Mouse (Mus musculus) neural tube, embryonic 14.5 days (tissue): ENCODE data around the gene Fbxl2. TPM values are rescaled to one million over a fixed set of nuclear protein-coding genes. Genes with fewer than 3 reads are reported as not detected.

Experiments
- ATAC-seq: fragments of 200-750 bp; cut with Nextera tagmentation; 2 replicates; pipeline ENCODE4 v1.8.0; 2017; ENCODE audit warnings: low read depth, mild to moderate bottlenecking, moderate TSS enrichment, moderate library complexity
- H3K27ac ChIP-seq: fragments of 300-500 bp; sonication (generic); 2 replicates; pipeline ENCODE4 v1.5.1; 2014; ENCODE audit warnings: low read depth, mild to moderate bottlenecking, control low read depth, low read length, moderate library complexity, mixed read lengths
- H3K27me3 ChIP-seq: fragments of 300-500 bp; sonication (generic); 2 replicates; pipeline ENCODE4 v1.6.1; 2014; ENCODE audit warnings: low read length; ENCODE audit not compliant: control insufficient read depth, insufficient read depth
- H3K36me3 ChIP-seq: fragments of 300-500 bp; sonication (generic); 2 replicates; pipeline ENCODE4 v1.6.1; 2014; ENCODE audit warnings: low read length, mixed read lengths; ENCODE audit not compliant: control insufficient read depth, insufficient read depth
- H3K4me1 ChIP-seq: fragments of 300-500 bp; sonication (generic); 2 replicates; pipeline ENCODE4 v1.6.1; 2014; ENCODE audit warnings: low read length; ENCODE audit not compliant: control insufficient read depth, insufficient read depth
- H3K4me2 ChIP-seq: fragments of 300-500 bp; sonication (generic); 2 replicates; pipeline ENCODE4 v1.6.1; 2014; ENCODE audit warnings: mild to moderate bottlenecking, low read depth, low read length, control low read depth
- H3K4me3 ChIP-seq: fragments of 300-500 bp; sonication (generic); 2 replicates; pipeline ENCODE4 v1.5.1; 2014; ENCODE audit warnings: low read depth, low read length, control low read depth, mixed read lengths
- H3K9ac ChIP-seq: fragments of 300-500 bp; sonication (generic); replicated peaks from 2 replicates; pipeline ENCODE4 v1.6.1; 2014; ENCODE audit warnings: low read depth, mild to moderate bottlenecking, control low read depth, low read length, mixed read lengths
- H3K9me3 ChIP-seq: fragments of 300-500 bp; sonication (generic); 2 replicates; pipeline ENCODE4 v1.6.1; 2016; ENCODE audit warnings: low read length; ENCODE audit not compliant: control insufficient read depth
- WGBS: fragments of 180-500 bp; shearing (Covaris S2); extraction: QIAGEN DNeasy Blood & Tissue Kit; methylation state at CpG from one replicate; pipeline ENCODE4 v1.1.7; 2014; 5-methylcytosine and 5-hydroxymethylcytosine counted together
- polyA plus RNA-seq: library from polyadenylated mRNA; unstranded; fragments of >200 nt; fragmentation: Nextera tagmentation; extraction: Ambion mirVana; gene quantifications from 2 replicates; pipeline ENCODE4 v1.2.1, GENCODE M21; 2014

The Fbxl2 gene
- polyA plus RNA-seq, 1 experiment from 2014 or later, result 26.2 TPM

DNA sequence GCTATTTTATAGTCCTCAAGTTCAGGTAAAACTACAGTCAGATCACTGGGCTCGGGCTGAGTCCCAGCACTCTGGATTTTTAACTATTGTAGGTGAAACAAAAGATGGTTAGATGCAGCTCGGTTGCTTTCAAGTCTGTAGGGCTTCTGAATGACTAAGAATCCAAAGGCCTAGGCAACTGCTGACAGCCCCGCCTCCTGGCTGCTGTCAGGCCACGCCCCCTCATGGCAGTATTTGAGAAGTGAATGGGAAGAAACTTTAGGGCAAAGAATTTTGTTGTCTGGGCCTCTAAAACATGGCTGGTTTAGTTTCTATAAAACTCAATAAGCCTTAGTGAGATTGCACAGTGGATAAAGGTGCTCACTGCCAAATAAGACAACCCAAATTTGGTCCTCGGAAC lies 36.5 kb downstream of the Fbxl2 start:
- WGBS, result 39% methylated on average over 5 of the region's 5 CpGs
- H3K27ac ChIP-seq, result no peak overlapping the region
- H3K9me3 ChIP-seq, result no peaks in the 10 kb centered on the region
- no peaks in the 10 kb centered on the region for H3K4me1 ChIP-seq
- no peaks in the 10 kb centered on the region for H3K36me3 ChIP-seq
- ATAC-seq, result no peak
- no peak overlapping the region for H3K4me3 ChIP-seq
- no peak overlapping the region for H3K9ac ChIP-seq
- no peak overlapping the region for H3K4me2 ChIP-seq
- no peaks in the 10 kb centered on the region for H3K27me3 ChIP-seq

DNA sequence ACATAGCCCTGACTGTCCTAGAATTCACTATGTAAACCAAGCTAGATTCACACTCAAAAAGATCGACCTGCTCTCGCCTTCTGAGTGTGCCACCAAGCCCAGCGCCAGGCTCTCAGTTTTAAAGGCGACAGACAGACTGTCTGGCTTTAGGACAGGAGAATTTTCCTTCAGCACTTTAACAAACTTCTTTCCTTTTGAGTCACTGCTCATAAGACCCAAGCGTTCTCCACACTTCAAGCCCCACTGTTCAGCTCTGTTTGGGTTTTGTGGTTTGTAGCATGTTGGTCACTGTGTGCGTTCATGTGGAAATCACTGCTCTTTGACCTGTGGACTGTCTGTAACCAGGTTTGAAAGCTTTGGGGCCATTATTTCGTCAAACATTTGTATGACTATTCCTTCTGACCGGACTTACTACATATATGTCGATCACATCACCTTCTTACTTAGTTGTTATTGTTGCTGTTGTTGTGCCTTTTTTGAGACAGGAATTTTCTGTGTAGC lies 38.1 kb downstream of the Fbxl2 start:
- H3K4me1 ChIP-seq, result no peaks in the 10 kb centered on the region
- no peaks in the 10 kb centered on the region for H3K36me3 ChIP-seq
- no peak overlapping the region for H3K27ac ChIP-seq
- WGBS, result 93% methylated on average over 9 of the region's 9 CpGs
- no peaks in the 10 kb centered on the region for H3K9me3 ChIP-seq
- H3K4me3 ChIP-seq, result no peak overlapping the region
- H3K9ac ChIP-seq, result no peak overlapping the region
- ATAC-seq, result no peak
- H3K27me3 ChIP-seq, result no peaks in the 10 kb centered on the region
- H3K4me2 ChIP-seq, result no peak overlapping the region

DNA sequence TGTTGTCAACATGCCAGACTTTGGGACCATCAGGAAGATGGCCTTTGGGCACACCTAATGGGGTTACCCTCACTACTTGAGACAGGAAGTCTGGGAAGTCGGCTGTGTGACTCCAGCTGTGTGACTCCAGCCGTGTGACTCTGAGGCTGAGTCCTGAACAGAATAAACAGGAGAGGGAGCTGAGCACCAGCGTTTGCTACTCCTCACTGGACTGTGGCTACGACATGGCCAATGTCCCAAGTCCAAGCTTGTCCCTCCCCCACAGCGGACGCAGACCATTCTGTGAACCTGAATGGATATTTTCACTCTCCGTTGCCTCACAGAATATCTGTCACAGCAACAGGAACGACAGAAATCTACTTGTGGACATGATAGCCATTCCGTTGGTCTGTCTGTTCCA lies 39.2 kb downstream of the Fbxl2 start:
- 81% methylated on average over 9 of the region's 9 CpGs for WGBS

DNA sequence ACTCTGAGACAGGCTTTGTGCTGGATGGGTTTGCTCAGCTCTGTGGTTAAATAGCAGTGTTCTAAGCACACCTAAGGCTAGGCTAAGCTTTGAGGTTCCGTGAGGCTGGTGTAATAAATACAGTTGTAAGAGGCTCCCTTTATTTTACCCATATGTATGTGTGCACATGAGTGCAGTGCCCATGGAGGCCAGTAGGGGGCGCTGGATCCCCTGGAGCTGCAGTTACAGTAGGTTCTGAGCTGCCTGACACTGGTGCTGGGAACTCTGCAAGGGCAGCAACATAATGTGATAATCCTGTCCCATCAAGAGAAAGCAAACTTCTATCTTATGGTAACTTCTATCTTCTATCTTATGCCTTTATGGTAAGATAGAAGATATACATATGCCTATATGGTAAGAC lies 47.7 kb downstream of the Fbxl2 start:
- no peak overlapping the region for H3K4me3 ChIP-seq
- H3K4me1 ChIP-seq, result no peaks in the 10 kb centered on the region
- WGBS, result 60% methylated on average over 2 of the region's 2 CpGs
- H3K27ac ChIP-seq, result no peak overlapping the region
- no peaks in the 10 kb centered on the region for H3K9me3 ChIP-seq
- H3K27me3 ChIP-seq, result no peaks in the 10 kb centered on the region
- no peak overlapping the region for H3K4me2 ChIP-seq
- peaks cover 9% of the 10 kb centered on the region; the same call in 1 of the 2 replicates for H3K36me3 ChIP-seq
- no peak for ATAC-seq
- no peak overlapping the region for H3K9ac ChIP-seq

More for the DNA sequence above, 39.2 kb downstream of the Fbxl2 start:
- Histone ChIP-seq H3K9ac (no peak overlapping the region), H3K9me3 (no peaks in the 10 kb centered on the region), H3K27me3 (no peaks in the 10 kb centered on the region), H3K27ac (no peak overlapping the region), H3K4me1 (no peaks in the 10 kb centered on the region), H3K36me3 (no peaks in the 10 kb centered on the region), H3K4me3 (no peak overlapping the region), H3K4me2 (no peak overlapping the region)
- ATAC-seq, result no peak

DNA sequence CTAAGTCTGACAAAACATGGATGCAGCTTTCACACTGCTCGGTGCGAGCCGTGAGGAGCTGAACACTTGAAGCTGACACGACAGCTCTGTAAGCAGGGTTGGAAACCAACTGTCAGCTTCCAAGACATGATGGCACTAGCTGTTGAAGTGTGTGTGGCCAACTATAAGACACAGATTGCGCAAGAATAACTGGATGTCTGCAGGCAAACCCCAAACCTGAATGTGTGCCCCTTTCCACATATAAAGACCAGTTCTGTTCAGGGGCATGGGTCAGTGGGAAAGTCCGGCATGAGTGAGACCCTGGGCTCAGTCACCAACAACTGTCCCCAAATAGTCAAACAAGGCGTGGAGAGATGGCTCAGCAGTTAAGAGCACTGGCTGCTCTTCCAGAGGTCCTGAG lies 53.2 kb downstream of the Fbxl2 start:
- H3K4me3 ChIP-seq, result no peak overlapping the region
- no peaks in the 10 kb centered on the region for H3K9me3 ChIP-seq
- H3K4me1 ChIP-seq, result no peaks in the 10 kb centered on the region
- H3K27me3 ChIP-seq, result no peaks in the 10 kb centered on the region
- no peak for ATAC-seq
- H3K9ac ChIP-seq, result no peak overlapping the region
- 92% methylated on average over 7 of the region's 7 CpGs for WGBS
- H3K27ac ChIP-seq, result no peak overlapping the region
- no peaks in the 10 kb centered on the region for H3K36me3 ChIP-seq
- no peak overlapping the region for H3K4me2 ChIP-seq

DNA sequence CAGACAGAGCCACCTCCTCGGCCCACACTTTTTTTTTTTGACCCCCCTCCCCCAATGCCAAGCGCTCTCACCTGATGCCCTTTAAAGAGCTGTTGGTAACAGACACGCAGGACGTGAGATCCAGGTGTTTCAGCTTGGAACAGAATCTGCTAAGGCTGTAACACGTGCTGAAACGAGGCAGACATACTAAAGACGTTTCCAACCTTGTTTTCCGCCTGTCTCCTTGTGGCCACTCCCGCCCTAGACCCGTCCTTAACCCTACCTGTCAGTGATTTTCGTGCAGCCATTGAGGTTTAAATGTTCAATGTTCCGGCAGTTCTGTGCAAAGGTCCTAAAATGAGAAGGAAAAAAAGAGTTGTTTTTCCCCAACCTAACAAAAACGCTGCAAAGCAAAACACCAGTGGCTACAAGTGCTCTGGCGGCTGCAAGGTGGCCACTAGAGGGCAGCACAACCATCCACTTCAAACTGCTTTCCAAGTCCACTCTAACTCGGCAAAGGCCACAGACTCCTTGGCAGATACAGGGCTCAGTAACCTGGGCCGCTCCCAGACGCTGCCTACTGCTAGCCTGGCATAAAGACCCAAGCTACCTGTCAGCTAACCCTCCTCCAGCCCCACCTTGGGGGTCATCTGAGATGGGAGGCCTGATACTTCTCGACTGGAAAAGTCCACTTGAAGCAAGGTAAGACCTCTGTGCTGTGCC lies 55.3 kb downstream of the Fbxl2 start:
- no peak overlapping the region for H3K9ac ChIP-seq
- H3K4me3 ChIP-seq, result no peak overlapping the region
- peak overlapping the region; percentile 17; the same call in 1 of the 2 replicates for H3K4me2 ChIP-seq
- WGBS, result 28% methylated on average over 18 of the region's 18 CpGs
- peak; percentile 88 for ATAC-seq
- no peaks in the 10 kb centered on the region for H3K9me3 ChIP-seq
- H3K27me3 ChIP-seq, result no peaks in the 10 kb centered on the region
- no peak overlapping the region for H3K27ac ChIP-seq
- H3K36me3 ChIP-seq, result no peaks in the 10 kb centered on the region
- H3K4me1 ChIP-seq, result no peaks in the 10 kb centered on the region

DNA sequence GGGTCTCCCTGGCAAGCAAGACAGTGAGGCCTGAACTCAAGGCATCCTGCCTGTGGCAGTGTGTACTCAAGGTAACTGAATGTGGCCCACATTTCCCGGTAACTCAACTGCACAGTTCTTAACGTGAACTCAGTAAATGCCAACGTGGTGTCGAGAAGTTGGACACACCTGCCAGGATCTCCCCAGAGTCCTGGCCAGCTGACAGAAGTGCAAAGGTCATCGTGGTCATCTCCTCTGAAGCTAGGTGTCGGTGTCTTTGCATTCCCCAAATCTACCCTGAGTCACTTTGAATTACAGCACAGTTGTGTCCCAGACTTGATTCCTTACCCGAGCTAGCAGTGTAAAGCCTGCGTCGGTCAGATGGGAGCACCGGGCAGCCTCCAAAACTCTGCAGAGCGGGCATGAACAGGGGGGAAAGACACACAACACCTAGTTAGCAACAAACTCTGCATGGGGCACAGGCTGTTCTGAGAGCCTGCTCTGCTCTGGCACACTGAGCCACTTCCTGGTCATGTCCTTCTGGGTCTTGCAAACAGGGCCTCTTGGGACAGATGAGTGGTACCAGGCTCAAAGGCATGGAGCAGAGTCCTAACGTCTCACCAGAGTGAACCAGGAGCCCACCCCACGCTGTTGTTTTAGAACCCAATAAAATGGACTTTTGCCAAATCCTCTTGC lies 60.9 kb downstream of the Fbxl2 start:
- ATAC-seq, result no peak
- 89% methylated on average over 13 of the region's 13 CpGs for WGBS

DNA sequence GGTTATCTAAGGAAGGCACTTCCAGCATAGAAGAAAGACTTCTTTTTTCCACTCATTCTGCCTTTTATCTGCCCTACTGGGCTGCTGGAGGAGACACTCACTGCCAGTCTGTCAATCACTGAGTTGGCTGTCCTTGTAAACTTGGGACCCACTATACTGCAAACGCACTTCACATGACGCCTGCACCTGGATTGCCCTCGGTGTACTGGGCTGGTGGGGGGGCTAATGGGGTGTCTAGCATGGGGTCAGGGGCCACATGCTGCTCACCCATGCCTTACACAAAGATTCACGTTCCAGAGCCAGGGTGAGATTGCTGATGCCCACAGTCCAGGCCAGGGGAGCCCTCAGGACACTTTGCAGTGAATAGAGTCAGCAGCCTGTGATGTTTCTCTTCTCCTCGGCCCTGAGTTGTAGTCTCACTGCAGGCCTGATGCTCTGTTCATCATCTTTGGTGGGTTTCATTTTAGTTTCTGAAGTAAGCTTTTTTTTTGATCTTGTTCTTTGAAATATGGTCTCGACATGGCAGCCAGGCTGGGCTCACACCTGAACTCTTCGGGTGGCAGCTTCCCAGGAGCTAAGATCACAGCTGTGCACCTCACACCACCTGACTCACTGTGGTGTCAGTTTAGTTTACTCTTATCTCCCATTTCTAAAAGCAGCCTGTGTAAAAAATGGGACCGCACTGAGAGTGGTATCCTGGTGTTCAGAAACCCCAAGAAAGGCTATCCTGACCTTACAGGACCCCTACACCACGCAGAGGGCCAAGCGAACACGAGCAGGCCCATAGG lies 62.9 kb downstream of the Fbxl2 start:
- WGBS, result 82% methylated on average over 11 of the region's 11 CpGs
- ATAC-seq, result no peak

More for the DNA sequence above, 60.9 kb downstream of the Fbxl2 start:
- Histone ChIP-seq H3K4me3 (no peak overlapping the region), H3K27me3 (no peaks in the 10 kb centered on the region), H3K9me3 (no peaks in the 10 kb centered on the region), H3K9ac (no peak overlapping the region), H3K36me3 (peaks cover 11% of the 10 kb centered on the region), H3K4me2 (no peak overlapping the region), H3K27ac (no peak overlapping the region), H3K4me1 (peaks cover 7% of the 10 kb centered on the region)

DNA sequence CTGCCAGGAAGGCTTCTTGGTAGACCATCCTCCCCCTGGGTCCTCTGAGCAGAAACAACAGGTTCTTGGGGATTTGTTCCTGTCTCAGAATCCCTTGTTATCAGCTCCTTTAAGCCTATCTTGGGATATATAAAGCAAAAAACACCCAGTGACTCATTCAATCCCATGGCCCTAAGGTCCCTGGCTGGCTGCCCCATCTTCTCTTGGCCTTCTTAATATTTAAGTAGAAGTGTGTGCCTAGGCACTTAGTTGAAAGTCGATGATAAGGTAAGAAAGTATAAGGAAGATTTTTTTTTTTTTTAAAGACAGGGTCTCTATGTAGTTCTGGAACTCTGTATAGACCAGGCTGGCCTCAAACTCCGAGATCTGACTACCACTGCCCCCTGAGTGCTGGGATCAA lies 63.5 kb downstream of the Fbxl2 start:
- no peak for ATAC-seq
- Histone ChIP-seq H3K27ac (no peak overlapping the region), H3K4me2 (no peak overlapping the region), H3K36me3 (peaks cover 27% of the 10 kb centered on the region), H3K9me3 (no peaks in the 10 kb centered on the region), H3K4me3 (no peak overlapping the region), H3K4me1 (peaks cover 7% of the 10 kb centered on the region), H3K9ac (no peak overlapping the region), H3K27me3 (no peaks in the 10 kb centered on the region)
- 90% methylated on average over 2 of the region's 2 CpGs for WGBS

More for the DNA sequence above, 62.9 kb downstream of the Fbxl2 start:
- Histone ChIP-seq H3K4me2 (no peak overlapping the region), H3K4me3 (no peak overlapping the region), H3K36me3 (peaks cover 25% of the 10 kb centered on the region), H3K27ac (no peak overlapping the region), H3K27me3 (no peaks in the 10 kb centered on the region), H3K4me1 (peaks cover 7% of the 10 kb centered on the region), H3K9ac (no peak overlapping the region), H3K9me3 (no peaks in the 10 kb centered on the region)
